Comparison of ENCODE assay signal across 8 mouse cellular contexts in the genomic region with DNA sequence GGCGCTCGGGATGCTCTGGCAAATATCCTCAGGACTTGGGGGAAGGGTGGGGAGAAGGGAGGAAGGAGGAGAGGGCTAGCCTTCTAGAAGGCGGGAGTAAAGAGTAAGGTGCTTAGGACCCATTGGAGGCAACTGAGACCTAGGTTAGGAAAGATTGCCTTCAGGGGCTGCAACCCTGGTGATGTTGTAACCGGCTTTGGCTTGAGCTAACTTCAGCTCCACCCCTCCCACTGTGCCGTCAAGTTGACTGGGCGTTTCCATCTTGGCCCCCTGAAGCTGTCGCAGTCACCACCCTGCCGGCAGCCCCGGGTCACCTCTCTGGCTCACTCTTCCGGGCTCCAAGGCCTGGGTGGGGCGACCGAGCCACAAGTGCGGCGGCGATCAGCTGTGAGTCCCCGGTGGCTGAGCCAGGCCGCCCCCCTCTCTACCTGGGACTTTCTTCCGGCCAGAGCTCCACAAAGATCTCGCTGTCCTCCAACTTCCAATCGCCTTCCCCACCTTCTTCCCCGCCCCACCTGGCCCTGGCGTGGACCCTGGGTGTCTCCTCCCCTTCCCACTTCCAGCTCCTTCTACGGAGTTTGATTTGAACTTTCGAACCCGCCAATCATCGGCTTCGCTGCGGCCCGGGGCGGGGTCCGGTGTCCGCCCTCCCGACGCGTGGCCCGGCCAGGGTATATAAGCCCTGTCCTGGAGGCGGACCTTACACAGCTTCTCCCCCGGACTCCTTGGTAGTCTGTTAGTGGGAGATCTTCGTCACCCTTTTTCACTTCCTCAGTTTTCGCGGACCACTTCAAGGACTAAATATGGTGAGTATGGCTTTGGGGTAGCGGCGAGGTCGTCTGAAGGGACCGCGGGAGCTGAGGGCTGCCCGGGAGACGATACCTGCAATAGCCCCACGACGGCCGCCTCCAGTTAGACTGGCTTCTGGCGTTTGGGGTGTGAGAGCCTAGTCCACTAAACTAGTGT. TPM values are rescaled to one million over a fixed set of nuclear protein-coding genes. Genes with fewer than 3 reads are reported as not detected.
DNase-seq lines count a peak whose midpoint lies in the region; ATAC-seq lines count a peak whose summit lies in the region.

Tuba1c (plus strand) TSS at position 273 of the 966 bp plus-strand sequence.

- under 1% methylated on average over 52 of the region's 52 CpGs for WGBS in heart, embryonic 16.5 days
- under 1% methylated on average over 51 of the region's 52 CpGs for WGBS in neural tube, embryonic 14.5 days

- peak within 1 kb of the TSS; percentile 70 for H3K4me3 ChIP-seq in erythroblast, embryonic 14.5 days (replicated peaks)
- H3K4me3 ChIP-seq in heart, embryonic 16.5 days (ENCODE audit: low read length) = peak within 1 kb of the TSS; percentile 86
- peak within 1 kb of the TSS; percentile 32 for H3K4me3 ChIP-seq in neural tube, embryonic 14.5 days (ENCODE audit: low read depth, low read length)

- peak within 1 kb of the TSS; percentile 70 for H3K4me2 ChIP-seq in heart, embryonic 16.5 days (ENCODE audit: low read depth, low read length)
- H3K4me2 ChIP-seq in neural tube, embryonic 14.5 days (ENCODE audit: low read depth, low read length) = peak within 1 kb of the TSS; percentile 62

- peaks cover 36% of the 10 kb centered on the region for H3K36me3 ChIP-seq in erythroblast, embryonic 14.5 days (ENCODE audit: control insufficient read depth)
- H3K36me3 ChIP-seq in heart, embryonic 16.5 days (ENCODE audit: control insufficient read depth, insufficient read depth) = peaks cover 5% of the 10 kb centered on the region
- H3K36me3 ChIP-seq in neural tube, embryonic 14.5 days (ENCODE audit: control insufficient read depth, insufficient read depth, low read length) = no peaks in the 10 kb centered on the region

- H3K27me3 ChIP-seq in erythroblast, embryonic 14.5 days (ENCODE audit: control insufficient read depth) = peaks cover 3% of the 10 kb centered on the region; the same call in 1 of the 2 replicates
- H3K27me3 ChIP-seq in heart, embryonic 16.5 days (ENCODE audit: control insufficient read depth, insufficient read depth, low read length) = no peaks in the 10 kb centered on the region
- no peaks in the 10 kb centered on the region for H3K27me3 ChIP-seq in neural tube, embryonic 14.5 days (ENCODE audit: control insufficient read depth, insufficient read depth, low read length)

- peak; percentile 88 for ATAC-seq in heart, embryonic 16.5 days (replicated peaks; ENCODE audit: extremely low read depth, insufficient read depth, low FRiP score)
- peak; percentile 46; the same call in 1 of the 2 replicates for ATAC-seq in neural tube, embryonic 14.5 days (ENCODE audit: low read depth)

- peaks cover 57% of the 10 kb centered on the region for H3K4me1 ChIP-seq in erythroblast, embryonic 14.5 days (ENCODE audit: control insufficient read depth)
- H3K4me1 ChIP-seq in heart, embryonic 16.5 days (ENCODE audit: control insufficient read depth, insufficient read depth, low read length) = peaks cover 39% of the 10 kb centered on the region
- peaks cover 7% of the 10 kb centered on the region; the same call in 1 of the 2 replicates for H3K4me1 ChIP-seq in neural tube, embryonic 14.5 days (ENCODE audit: control insufficient read depth, insufficient read depth, low read length)

- DNase-seq in A20 (ENCODE audit: low read depth, low spot score) (peak; percentile 99), adipocyte (ENCODE audit: low spot score) (peak; percentile 97)
- peak; percentile 95 to 99 for DNase-seq in kidney, postnatal 25 days
- DNase-seq in lung, adult 18-20 months = peak; percentile 96 to 97
- DNase-seq in thymus, postnatal 25 days = peak; percentile 88

- H3K9ac ChIP-seq in heart, embryonic 16.5 days (ENCODE audit: low read length) = peak within 1 kb of the TSS; percentile 88
- H3K9ac ChIP-seq in neural tube, embryonic 14.5 days (replicated peaks; ENCODE audit: low read depth, low read length) = peak within 1 kb of the TSS; percentile 37; the same call in 1 of the 2 replicates

- peak within 1 kb of the TSS; percentile 95 for H3K27ac ChIP-seq in heart, embryonic 16.5 days (ENCODE audit: low read length)
- H3K27ac ChIP-seq in neural tube, embryonic 14.5 days (ENCODE audit: low read depth, low read length) = no peak within 1 kb of the TSS

- H3K9me3 ChIP-seq in erythroblast, embryonic 14.5 days (ENCODE audit: control insufficient read depth, low read length) = no peaks in the 10 kb centered on the region
- no peaks in the 10 kb centered on the region for H3K9me3 ChIP-seq in heart, embryonic 16.5 days (replicated peaks; ENCODE audit: control insufficient read depth, low read length)
- H3K9me3 ChIP-seq in neural tube, embryonic 14.5 days (ENCODE audit: control insufficient read depth, low read length) = no peaks in the 10 kb centered on the region

RNA-seq across cellular contexts. Expression of gene Tuba1c, which starts in this region (rescaled TPM):
- 12.6 and 20.7 TPM in 2 replicates for polyA plus RNA-seq in erythroblast, embryonic 14.5 days (2012)
- polyA plus RNA-seq in heart, embryonic 16.5 days (2015; fragmentation: Nextera tagmentation; extraction: Ambion mirVana) = 130 and 149 TPM in 2 replicates
- 7.3 and 11.5 TPM in 2 replicates for polyA plus RNA-seq in neural tube, embryonic 14.5 days (2014; fragmentation: Nextera tagmentation; extraction: Ambion mirVana)

Comparison
In these comparisons a context has a peak if more than half of its experiments do, and no peak if none do; other contexts are left out.
1. H3K4me3 ChIP-seq: peak in every context shown above with its lines; median percentile 86 in heart, embryonic 16.5 days; 70 in erythroblast, embryonic 14.5 days; 32 in neural tube, embryonic 14.5 days.